Mouse (Mus musculus): ENCODE data around the gene Hist1h2ag. TPM values are rescaled to one million over a fixed set of nuclear protein-coding genes. Genes with fewer than 3 reads are reported as not detected.

The Hist1h2ag gene
- polyA plus RNA-seq, 2 experiments = 54.6 to 56.7 TPM

DNA sequence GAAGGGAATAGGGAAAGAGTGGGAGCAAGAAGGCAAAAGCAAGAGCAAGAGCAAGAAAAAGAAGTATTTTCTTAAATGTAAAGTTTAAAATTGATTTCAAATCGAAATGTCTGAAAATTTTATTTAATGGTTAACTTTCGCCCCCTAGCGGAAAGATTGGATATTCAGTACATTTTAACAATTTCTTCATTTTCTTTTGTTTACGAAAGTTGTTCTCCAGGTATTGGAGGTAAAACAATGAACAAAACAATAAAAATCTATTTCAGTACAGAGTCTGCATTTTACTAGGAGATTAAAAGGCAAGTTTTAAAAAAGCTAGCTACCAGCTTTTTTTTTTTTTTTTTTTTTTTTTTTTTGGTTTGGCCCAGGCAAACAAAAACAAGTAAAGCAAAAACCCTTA is 12.3 kb downstream of the Hist1h2ag start:
- WGBS = 14% methylated on average over 4 of the region's 4 CpGs
- peak; percentile 83 for DNase-seq (ENCODE audit: low spot score)

DNA sequence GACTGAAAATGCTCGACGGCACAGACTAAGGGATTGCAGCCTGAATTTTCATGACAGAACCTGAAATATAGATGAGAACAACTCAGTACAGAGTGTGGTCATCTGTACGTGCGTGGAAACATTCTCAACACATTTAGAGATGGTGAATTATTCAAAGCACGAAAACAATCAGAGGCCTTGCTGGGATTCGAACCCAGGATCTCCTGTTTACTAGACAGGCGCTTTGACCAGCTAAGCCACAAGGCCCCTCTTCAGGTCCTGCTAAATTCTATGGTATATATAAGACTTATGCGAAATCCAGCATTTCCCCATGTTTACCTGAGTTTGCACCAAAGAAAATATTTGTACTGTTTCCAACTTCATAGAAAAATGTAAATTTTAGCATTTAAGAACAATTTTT is 12.8 kb downstream of the Hist1h2ag start:
- Histone ChIP-seq H3K4me3 (replicated peaks; ENCODE audit: low read length) (no peak overlapping the region), H3K27me3 (ENCODE audit: control insufficient read depth, insufficient read depth, low read length) (no peaks in the 10 kb centered on the region), H3K27ac (replicated peaks; ENCODE audit: low read depth, low read length) (no peak overlapping the region), H3K9me3 (ENCODE audit: control insufficient read depth, low read length) (no peaks in the 10 kb centered on the region), H3K36me3 (ENCODE audit: control insufficient read depth, insufficient read depth, low read length) (no peaks in the 10 kb centered on the region), H3K4me1 (ENCODE audit: control insufficient read depth, insufficient read depth, low read length) (peaks cover 6% of the 10 kb centered on the region; the same call in 1 of the 2 replicates), H3K9ac (ENCODE audit: low read depth, low read length, severe bottlenecking) (no peak overlapping the region), H3K4me2 (replicated peaks; ENCODE audit: low read depth, low read length, severe bottlenecking) (no peak overlapping the region)
- ATAC-seq (ENCODE audit: low FRiP score, low read depth) (no peak), DNase-seq (ENCODE audit: low spot score) (no peak)
- no peak for TF ChIP-seq POLR2A (IDR thresholded peaks at IDR 0.05; ENCODE audit: borderline replicate concordance, extremely low read depth, insufficient read depth, insufficient read length)
- WGBS = 43% methylated on average over 8 of the region's 8 CpGs

More for the DNA sequence above, 12.3 kb downstream of the Hist1h2ag start:
- no peaks in the 10 kb centered on the region for H3K36me3 ChIP-seq (ENCODE audit: control insufficient read depth, insufficient read depth, low read length)
- no peak overlapping the region for H3K27ac ChIP-seq (replicated peaks; ENCODE audit: low read depth, low read length)
- peaks cover 6% of the 10 kb centered on the region; the same call in 1 of the 2 replicates for H3K4me1 ChIP-seq (ENCODE audit: control insufficient read depth, insufficient read depth, low read length)
- H3K9ac ChIP-seq (ENCODE audit: low read depth, low read length, severe bottlenecking) = no peak overlapping the region
- H3K4me3 ChIP-seq (replicated peaks; ENCODE audit: low read length) = no peak overlapping the region
- no peak for TF ChIP-seq POLR2A (IDR thresholded peaks at IDR 0.05; ENCODE audit: borderline replicate concordance, extremely low read depth, insufficient read depth, insufficient read length)
- no peaks in the 10 kb centered on the region for H3K9me3 ChIP-seq (ENCODE audit: control insufficient read depth, low read length)
- ATAC-seq (ENCODE audit: low FRiP score, low read depth) = no peak
- H3K4me2 ChIP-seq (replicated peaks; ENCODE audit: low read depth, low read length, severe bottlenecking) = no peak overlapping the region
- no peaks in the 10 kb centered on the region for H3K27me3 ChIP-seq (ENCODE audit: control insufficient read depth, insufficient read depth, low read length)

DNA sequence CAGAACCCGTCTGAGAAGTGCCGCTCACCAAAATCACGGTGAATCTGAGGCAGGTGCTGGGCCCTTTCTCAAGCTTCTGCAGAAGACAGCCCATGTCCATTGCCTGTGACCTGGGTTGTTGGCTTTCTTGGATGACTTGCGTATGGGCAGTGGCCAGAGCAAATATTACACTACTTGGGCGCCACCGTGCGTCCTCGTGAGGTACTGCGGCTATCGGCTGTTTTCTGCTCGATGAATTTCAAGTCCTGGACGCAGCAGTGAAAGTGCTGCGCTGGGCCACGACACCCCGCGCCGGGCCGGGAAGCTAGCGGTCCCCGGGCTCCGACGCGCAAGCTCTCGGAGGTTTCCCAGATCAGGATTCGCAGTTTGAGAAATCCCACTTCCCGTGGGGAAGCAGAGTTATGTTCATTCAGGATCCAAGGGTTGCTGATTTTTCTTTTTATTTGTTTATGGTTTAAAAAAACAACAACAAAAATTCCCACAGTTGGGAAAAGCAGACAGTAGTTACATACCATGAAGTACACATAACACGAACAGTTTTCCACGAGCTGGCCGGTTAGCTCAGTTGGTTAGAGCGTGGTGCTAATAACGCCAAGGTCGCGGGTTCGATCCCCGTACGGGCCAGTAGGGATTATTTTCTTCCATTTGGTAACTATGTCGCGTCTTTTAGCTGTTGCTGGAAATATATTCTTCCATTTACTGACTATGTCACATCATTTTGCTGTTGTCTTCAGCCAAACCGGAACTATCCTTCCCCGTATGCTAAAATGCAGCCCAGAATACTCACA is 13.9 kb downstream of the Hist1h2ag start:
- ATAC-seq (ENCODE audit: low FRiP score, low read depth) (peak; percentile 79), DNase-seq (ENCODE audit: low spot score) (peak; percentile 93)
- peak overlapping the region; percentile 58 for H3K9ac ChIP-seq (ENCODE audit: low read depth, low read length, severe bottlenecking)
- no peaks in the 10 kb centered on the region for H3K36me3 ChIP-seq (ENCODE audit: control insufficient read depth, insufficient read depth, low read length)
- no peaks in the 10 kb centered on the region for H3K27me3 ChIP-seq (ENCODE audit: control insufficient read depth, insufficient read depth, low read length)
- H3K4me2 ChIP-seq (replicated peaks; ENCODE audit: low read depth, low read length, severe bottlenecking) = peak overlapping the region; percentile 52
- peak overlapping the region; percentile 75 for H3K27ac ChIP-seq (replicated peaks; ENCODE audit: low read depth, low read length)
- TF ChIP-seq POLR2A (IDR thresholded peaks at IDR 0.05; ENCODE audit: borderline replicate concordance, extremely low read depth, insufficient read depth, insufficient read length) = no peak
- no peaks in the 10 kb centered on the region for H3K9me3 ChIP-seq (ENCODE audit: control insufficient read depth, low read length)
- WGBS = under 1% methylated on average over 40 of the region's 40 CpGs
- peak overlapping the region; percentile 46 for H3K4me3 ChIP-seq (replicated peaks; ENCODE audit: low read length)
- H3K4me1 ChIP-seq (ENCODE audit: control insufficient read depth, insufficient read depth, low read length) = no peaks in the 10 kb centered on the region

DNA sequence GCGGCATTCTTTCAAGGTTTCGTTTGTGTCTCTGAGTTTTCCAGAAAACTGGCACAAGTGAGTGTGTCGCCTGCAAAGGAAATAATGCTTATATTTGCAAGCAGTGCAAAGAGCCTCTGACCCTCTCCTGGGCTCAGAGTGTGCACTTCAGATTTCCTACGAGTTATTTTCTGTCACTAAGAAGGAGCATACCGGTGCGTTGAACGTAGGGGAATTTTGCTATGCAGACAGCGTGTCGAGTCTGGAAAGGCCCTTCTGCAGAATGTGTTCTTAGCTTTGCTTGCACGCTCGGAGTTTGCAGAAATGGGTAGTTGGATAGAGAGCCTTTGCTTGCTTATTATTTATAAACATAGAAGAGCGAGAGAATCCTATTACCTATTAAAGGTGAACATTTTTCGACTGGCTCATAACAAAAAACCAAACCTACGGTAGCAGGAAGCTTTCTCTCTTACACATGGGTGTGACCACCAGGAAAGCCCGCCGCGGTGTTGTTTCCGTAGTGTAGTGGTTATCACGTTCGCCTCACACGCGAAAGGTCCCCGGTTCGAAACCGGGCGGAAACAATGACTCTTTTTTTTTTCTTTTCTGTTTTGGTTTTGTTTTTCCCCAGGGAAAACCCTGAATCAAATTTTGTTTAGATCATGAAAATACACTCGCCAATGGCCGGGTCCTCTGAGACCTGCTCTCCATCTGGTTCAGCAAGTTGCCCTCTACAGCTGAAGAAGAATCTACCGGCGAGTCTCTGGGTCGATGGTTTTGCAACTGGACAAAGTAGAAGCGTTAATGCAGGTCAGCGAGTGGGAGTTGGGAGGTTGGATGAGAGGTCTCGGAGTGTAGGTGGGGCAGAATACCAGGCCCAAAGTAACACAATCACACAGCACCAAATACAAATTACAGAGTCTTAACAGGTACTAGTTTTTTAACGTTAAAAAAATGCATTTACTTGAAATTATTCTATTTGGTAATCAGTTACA is 16.4 kb downstream of the Hist1h2ag start:
- no peak for TF ChIP-seq POLR2A (IDR thresholded peaks at IDR 0.05; ENCODE audit: borderline replicate concordance, extremely low read depth, insufficient read depth, insufficient read length)
- H3K4me1 ChIP-seq (ENCODE audit: control insufficient read depth, insufficient read depth, low read length) = no peaks in the 10 kb centered on the region
- peak overlapping the region; percentile 47 for H3K4me3 ChIP-seq (replicated peaks; ENCODE audit: low read length)
- WGBS = 1% methylated on average over 35 of the region's 35 CpGs
- no peaks in the 10 kb centered on the region for H3K36me3 ChIP-seq (ENCODE audit: control insufficient read depth, insufficient read depth, low read length)
- no peak overlapping the region for H3K27ac ChIP-seq (replicated peaks; ENCODE audit: low read depth, low read length)
- H3K9ac ChIP-seq (ENCODE audit: low read depth, low read length, severe bottlenecking) = peak overlapping the region; percentile 50
- ATAC-seq (ENCODE audit: low FRiP score, low read depth) (peak; percentile 73), DNase-seq (ENCODE audit: low spot score) (peak; percentile 96)
- no peaks in the 10 kb centered on the region for H3K9me3 ChIP-seq (ENCODE audit: control insufficient read depth, low read length)
- H3K27me3 ChIP-seq (ENCODE audit: control insufficient read depth, insufficient read depth, low read length) = no peaks in the 10 kb centered on the region
- H3K4me2 ChIP-seq (replicated peaks; ENCODE audit: low read depth, low read length, severe bottlenecking) = peak overlapping the region; percentile 52

DNA sequence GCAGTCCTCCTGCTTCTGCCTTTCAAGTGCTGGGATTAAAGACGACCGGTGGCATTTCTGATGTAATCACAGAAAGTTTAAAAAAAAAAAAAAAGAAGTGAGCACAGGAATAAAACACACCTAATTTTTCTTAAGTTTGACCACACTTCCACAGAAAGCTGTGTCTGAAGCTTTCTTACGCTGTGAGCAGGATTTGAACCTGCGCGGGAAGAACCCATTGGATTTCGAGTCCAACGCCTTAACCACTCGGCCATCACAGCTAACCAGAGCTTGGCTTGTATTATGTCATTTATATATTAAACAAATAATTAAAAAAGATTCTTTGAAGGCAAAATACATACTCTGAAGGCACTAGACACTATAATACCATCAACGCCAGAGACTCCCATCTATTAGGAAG is 20.5 kb downstream of the Hist1h2ag start:
- peak; percentile 76 for ATAC-seq (ENCODE audit: low FRiP score, low read depth)
- Histone ChIP-seq H3K4me3 (replicated peaks; ENCODE audit: low read length) (peak overlapping the region; percentile 42), H3K4me2 (replicated peaks; ENCODE audit: low read depth, low read length, severe bottlenecking) (peak overlapping the region; percentile 62), H3K36me3 (ENCODE audit: control insufficient read depth, insufficient read depth, low read length) (no peaks in the 10 kb centered on the region), H3K9me3 (ENCODE audit: control insufficient read depth, low read length) (no peaks in the 10 kb centered on the region), H3K27me3 (ENCODE audit: control insufficient read depth, insufficient read depth, low read length) (peaks cover 16% of the 10 kb centered on the region), H3K9ac (ENCODE audit: low read depth, low read length, severe bottlenecking) (peak overlapping the region; percentile 5; the same call in 1 of the 2 replicates), H3K4me1 (ENCODE audit: control insufficient read depth, insufficient read depth, low read length) (no peaks in the 10 kb centered on the region), H3K27ac (replicated peaks; ENCODE audit: low read depth, low read length) (no peak overlapping the region)
- DNase-seq (ENCODE audit: low spot score) = peak; percentile 86
- 1% methylated on average over 9 of the region's 9 CpGs for WGBS
- no peak for TF ChIP-seq POLR2A (IDR thresholded peaks at IDR 0.05; ENCODE audit: borderline replicate concordance, extremely low read depth, insufficient read depth, insufficient read length)

Data from limb, embryonic 14.5 days (tissue).